Mouse (Mus musculus): ENCODE results near the gene Dlx5.

GRCm38 (mm10) chr6:6854176-6854575 is 27.7 kb downstream of the Dlx5 start:
- TF ChIP-seq CTCF (conservative IDR thresholded peaks at IDR 0.05; ENCODE audit: insufficient read depth, insufficient read length, low read depth, low read length) (no peak), POLR2A (IDR thresholded peaks at IDR 0.05; ENCODE audit: low read depth, low read length) (no peak)

All from kidney, adult 2 months (tissue).